Mouse (Mus musculus) c-Kit-positive CD71-negative TER-119-negative erythroid progenitor cells, embryonic 14.5 days (primary cell): ENCODE measurements around the gene Kifc1.
A peak's percentile ranks its signal among the peaks of the same experiment; 100 is the strongest.
"Not testable (repeated sequence)": the region's sequence is repeated elsewhere in the genome, so short reads cannot be mapped to it uniquely, and the experiment has no call there.

ENCODE experiments used
- DNase-seq: peaks from one replicate; pipeline ENCODE4 v3.0.0-alpha.2; 2013; ENCODE audit warnings: low read depth

The Kifc1 gene

DNA sequence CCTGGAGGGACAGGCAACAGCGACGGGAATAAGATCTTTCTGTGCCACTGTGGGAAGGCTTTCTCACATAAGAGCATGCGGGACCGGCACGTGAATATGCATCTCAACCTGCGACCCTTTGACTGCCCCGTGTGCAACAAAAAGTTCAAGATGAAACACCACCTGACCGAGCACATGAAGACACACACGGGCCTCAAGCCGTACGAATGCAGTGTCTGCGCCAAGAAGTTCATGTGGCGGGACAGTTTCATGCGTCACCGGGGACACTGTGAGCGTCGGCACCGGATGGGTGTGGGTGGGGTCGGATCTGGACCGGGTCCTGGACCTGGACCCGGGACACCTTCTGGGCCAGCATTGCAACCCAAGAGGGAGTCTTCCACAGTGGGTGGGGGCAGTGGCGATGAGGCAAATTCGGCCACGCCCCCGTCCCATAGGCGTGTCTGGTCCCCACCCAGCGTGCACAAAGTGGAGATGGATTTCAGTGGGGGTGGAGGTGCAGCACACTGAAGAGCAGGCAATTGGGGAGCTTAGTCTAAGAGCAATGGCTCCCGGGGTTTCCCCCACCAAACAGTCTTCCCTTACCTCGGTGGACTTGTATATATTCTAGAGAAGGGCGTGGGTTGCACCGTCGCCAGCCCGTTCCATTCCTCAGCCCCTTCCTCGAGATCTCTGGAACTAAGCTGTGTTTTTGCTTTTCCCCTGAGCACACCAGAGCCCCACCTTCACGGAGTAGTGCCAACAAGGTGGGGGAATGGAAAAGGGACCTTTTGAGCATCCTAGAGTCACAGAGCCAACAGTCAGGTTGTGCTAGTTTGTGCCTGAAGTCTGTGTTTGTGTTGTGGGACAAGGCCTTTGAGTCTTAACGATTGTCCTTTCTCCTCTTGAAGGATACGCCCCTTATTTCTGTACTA lies 28.1 kb upstream of the Kifc1 start:
- no peak for DNase-seq

DNA sequence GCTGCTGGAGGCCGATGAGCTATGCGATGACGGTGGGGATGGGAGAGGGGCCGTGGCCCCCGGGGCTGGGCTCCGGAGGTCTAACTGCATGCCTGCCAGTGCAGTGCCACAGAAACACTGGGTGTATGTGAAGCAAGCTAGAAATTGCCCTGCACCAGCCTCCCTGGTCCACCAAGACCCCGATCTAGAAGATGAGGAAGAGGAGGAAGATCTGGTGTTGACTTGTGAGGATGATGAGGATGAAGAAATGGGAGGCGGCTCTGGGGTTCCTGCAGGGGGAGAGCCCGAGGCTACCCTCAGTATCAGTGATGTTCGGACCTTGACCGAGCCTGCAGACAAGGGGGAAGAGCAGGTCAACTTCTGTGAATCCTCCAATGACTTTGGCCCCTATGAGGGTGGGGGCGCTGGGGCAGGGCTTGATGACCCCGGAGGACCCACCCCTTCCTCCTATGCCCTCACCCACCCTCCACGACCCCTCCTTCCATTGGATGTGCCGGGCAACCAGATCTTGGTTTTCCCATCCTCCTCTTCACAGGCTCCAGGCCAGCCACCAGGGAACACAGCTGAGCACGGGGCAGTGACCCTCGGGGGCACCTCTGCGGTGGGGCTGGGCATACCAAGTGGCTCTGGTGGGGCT lies 27.3 kb upstream of the Kifc1 start:
- DNase-seq: no peak

DNA sequence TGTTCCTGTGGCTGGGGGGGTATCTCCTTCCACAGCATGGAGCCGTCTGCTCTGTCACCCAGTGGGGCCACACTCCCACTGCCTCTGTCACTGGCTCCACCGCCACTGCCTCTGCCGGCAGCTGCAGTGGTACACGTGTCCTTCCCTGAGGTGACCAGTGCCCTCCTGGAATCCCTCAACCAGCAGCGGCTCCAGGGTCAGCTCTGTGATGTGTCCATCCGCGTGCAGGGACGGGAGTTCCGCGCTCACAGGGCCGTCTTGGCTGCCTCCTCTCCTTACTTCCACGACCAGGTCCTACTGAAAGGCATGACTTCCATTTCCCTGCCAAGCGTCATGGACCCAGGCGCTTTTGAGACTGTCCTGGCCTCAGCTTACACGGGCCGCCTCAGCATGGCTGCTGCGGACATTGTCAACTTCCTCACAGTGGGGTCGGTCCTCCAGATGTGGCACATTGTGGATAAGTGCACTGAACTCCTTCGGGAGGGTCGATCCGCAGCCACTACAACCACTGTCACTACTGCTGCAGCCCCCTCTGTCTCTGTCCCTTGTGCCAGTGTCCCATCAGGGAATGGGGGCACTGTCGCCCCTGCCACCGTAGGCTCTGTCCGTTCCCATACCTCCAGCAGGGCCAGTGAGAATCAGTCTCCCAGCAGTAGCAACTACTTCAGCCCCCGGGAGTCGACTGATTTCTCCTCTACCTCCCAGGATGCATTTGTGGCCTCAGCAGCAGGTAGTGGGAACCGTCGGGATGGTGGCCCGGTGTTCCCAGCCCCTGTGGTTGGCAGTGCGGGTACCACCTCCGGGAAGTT lies 26.6 kb upstream of the Kifc1 start:
- DNase-seq: no peak

DNA sequence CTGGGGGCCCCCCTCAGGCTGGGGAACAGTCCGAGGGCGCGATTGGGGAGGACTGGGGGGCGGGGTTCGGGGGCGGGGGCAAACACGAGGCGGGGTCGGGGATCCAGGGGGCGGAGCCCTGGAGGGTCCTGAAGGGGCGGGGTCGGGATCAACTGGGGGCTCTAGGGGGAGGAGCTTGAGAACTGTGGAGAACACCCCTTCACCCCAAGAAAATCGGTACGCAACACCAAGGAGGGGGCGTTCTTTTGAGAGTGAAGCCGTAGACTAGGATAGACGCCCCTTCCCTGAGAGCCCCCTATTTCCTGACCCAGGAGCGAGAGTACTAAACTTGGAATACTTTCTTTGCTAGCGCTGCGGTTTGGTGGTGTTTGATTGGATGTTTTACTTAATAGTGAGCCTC lies 25.8 kb upstream of the Kifc1 start:
- no peak for DNase-seq

DNA sequence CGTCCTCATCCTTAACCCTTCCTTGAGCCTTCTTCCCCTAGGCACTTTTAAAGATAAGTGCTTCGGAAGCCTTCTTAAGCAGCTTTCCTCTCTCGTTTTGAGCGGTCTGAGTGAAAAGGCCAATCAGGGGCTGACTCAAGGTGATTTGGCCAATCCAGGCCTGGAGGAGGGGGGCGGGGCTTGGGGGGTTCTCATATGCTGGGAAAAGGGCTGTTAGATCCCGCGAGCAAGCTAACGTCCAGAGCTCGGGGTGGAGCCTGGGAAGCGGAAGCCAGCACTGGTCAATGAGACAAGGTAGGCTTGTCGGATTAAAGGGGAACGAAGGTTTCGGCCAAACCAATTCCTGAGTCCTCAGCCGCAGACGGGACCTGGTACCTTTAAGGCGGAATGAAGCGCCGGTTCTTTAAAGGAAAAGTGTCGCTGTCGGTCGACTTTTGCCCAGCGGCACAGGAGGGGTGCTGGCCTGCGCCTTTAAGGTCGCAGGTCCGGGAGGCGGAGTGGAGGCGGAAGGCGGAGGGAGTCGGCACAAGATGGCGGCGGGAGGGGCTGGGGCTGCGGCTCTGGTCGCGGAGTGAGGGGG lies 25.3 kb upstream of the Kifc1 start, which contains the start of the genes Tapbp and Zbtb22:
Gene Tapbp (plus strand): TSS at position 229 of the 580 bp plus-strand sequence.
Gene Zbtb22 (plus strand): TSS at position 234 of the 580 bp plus-strand sequence.
- DNase-seq: peak; percentile 98

DNA sequence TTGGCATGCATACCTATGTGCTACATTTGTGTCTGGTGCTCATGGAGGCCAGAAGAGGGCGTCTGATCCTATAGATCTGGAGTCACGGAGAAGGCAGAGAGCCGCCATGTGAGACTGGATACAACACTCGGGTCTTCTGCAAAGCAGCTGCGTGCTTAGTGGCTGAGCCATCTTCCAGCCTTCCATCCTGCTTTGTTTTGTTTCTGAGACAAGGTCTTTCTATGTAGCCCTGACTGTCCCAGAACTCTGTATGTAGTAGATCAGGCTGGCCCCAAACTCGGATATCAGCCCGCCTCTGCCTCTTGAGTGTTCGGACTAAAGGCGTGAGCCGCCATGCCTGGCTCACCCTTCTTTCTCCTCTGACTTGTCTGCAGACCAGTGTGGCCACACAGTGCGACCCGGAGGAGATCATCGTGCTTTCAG lies 24.5 kb upstream of the Kifc1 start:
- no peak for DNase-seq

DNA sequence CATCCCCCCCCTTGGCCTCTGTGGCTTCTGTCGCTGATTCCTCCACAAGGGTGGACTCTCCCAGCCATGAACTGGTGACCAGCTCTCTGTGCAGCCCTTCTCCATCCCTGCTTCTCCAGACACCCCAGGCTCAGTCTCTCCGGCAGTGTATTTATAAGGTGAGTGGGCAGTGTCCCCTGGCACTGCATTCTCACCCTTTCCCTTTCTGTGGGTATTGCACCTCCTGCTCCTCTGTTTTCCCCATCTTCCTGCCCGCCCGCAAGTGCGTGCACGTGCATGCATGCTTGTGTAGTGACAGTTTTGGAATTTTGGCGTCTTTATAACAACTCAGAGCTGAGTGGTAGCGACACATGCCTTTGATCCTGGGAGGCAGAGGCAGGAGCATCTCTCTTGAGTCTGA lies 23.4 kb upstream of the Kifc1 start:
- DNase-seq: no peak

DNA sequence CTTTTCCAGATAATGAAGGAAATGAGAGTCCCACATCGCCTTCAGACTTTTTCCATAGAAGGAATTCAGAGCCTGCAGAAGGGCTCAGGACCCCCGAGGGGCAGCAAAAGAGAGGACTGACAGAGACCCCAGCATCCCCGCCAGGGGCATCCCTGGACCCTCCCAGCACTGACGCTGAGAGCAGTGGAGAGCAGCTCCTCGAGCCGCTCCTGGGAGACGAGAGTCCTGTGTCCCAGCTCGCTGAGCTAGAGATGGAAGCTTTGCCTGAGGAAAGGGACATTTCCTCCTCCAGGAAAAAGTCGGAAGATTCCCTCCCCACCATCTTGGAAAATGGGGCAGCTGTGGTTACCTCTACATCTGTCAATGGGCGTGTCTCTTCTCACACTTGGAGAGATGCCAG lies 22.8 kb upstream of the Kifc1 start:
- no peak for DNase-seq

DNA sequence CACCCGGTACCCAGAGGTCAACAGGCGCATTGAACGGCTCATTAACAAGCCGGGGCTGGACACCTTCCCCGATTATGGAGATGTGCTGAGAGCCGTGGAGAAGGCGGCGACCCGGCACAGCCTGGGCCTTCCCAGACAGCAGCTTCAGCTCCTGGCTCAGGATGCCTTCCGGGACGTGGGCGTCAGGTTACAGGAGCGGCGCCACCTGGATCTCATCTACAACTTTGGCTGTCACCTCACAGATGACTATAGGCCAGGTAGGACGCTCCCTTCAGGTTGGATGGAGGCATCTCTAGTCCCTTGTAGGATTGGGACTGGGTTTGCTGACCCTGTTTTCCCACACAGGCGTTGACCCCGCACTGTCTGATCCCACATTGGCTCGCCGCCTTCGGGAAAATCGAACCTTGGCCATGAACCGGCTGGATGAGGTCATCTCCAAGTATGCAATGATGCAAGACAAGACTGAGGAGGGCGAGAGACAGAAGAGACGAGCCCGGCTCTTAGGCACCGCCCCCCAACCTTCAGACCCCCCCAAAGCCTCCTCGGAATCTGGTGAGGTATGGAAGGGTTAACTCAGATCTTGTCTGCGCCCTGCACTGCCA lies 21.5 kb upstream of the Kifc1 start:
- DNase-seq: no peak

DNA sequence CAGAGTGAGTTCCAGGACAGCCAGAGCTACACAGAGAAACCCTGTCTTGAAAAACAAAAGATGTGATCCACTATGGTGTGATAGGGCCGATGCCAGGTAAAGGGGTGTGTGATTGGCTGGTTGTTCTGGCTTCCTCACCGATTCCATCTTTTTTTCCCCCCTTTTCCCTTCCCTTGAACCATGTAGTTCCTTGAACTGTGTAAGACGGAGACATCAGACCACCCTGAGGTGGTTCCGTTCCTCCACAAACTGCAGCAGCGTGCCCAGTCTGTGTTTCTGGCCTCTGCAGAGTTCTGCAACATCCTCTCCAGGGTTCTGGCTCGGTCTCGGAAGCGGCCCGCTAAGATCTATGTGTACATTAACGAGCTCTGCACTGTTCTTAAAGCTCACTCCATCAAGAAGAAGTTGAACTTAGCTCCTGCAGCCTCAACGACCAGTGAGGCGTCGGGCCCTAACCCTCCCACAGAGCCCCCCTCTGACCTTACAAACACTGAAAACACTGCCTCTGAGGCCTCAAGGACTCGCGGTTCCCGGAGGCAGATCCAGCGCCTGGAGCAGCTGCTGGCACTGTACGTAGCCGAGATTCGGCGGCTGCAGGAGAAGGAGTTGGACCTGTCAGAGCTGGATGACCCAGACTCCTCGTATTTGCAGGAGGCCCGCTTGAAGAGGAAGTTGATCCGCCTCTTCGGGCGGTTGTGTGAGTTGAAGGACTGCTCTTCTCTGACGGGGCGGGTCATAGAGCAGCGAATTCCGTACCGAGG lies 20.8 kb upstream of the Kifc1 start:
- DNase-seq: no peak

DNA sequence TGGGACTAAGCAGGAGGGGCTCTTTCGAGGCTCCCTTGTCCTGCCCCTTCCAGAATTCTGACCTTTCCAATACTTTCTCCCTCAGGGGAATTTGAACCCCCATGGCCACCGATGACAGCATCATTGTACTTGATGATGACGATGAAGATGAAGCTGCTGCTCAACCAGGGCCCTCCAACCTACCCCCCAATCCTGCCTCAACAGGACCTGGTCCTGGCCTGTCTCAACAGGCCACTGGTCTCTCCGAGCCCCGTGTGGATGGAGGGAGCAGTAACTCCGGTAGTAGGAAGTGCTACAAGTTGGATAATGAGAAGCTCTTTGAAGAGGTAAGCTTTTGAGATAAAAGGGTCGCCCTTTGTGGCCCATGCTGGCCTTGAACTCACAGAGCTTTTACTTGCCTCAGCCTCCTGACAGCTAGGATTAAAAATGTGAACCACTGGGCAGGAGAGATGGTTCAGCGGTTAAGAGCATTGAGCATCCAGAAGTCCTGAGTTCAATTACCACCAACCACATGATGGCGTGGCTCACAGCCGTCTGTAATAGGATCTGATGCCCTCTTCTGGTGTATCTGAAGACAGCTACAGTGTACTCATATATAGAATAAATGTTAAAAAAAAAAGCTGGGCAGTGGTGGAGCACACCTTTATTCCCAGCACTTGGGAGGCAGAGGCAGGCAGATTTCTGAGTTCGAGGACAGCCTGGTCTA lies 20.0 kb upstream of the Kifc1 start:
- DNase-seq: no peak

DNA sequence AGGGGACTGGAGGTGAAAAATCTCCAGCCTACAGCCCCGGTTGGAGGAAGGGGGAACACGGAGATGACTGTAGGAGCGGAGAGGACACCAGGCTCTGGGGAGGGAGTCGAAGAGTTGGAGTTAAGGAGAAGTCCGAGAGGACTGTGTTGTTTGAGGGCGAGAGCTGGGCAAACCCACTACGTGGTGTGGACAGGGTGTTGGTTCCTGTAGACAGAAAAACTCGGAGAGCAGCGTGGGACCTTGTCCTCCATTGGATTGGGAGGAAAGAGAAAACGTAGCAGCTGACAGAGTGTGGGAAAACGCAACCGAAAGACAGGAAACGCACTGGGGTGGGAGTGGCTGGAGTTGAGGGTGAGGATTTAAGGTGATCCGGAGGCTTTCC lies 19.4 kb upstream of the Kifc1 start:
- no peak for DNase-seq

DNA sequence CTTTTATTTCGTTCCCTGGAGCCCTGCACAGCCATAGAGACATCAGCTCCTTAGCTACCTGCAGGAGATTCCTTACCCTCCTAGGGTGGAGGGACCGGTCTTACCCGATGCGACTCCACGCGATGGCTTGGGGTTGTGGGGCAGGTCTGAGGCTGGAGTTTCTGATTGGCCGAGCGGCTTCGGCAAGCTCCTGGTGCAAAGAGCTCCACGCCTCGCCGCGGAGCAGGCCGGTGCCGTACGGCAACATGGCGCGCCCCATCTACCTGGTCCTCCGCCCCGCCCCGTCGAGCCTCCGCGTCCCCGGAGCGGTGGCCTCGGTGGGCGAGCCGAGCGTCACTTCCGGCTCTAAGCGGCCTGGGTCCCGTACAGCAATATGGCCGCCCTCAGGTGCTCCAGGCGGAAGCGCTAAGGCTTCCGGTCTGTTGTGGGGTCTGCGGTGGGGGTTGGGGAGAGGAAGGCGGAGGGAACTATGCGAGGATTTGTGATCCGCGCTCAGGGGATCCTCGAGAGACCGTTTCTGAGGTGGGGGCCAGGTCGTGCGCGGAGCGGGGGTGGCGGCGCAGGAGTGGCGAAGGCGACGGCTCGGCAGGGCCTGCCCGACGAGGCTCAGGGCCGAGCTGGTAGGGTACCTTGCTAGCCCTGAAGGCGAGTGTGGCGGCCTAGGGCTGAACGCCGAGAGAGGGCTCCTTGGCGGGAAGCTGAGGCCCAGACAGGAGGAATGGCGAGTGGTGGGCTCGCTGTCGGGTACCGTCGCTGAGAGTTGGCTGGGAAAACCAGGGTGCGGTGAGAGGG lies 18.8 kb upstream of the Kifc1 start, which contains the start of gene Daxx:
Gene Daxx (plus strand): TSS at position 338 of the 792 bp plus-strand sequence.
- DNase-seq: peak; percentile 95

DNA sequence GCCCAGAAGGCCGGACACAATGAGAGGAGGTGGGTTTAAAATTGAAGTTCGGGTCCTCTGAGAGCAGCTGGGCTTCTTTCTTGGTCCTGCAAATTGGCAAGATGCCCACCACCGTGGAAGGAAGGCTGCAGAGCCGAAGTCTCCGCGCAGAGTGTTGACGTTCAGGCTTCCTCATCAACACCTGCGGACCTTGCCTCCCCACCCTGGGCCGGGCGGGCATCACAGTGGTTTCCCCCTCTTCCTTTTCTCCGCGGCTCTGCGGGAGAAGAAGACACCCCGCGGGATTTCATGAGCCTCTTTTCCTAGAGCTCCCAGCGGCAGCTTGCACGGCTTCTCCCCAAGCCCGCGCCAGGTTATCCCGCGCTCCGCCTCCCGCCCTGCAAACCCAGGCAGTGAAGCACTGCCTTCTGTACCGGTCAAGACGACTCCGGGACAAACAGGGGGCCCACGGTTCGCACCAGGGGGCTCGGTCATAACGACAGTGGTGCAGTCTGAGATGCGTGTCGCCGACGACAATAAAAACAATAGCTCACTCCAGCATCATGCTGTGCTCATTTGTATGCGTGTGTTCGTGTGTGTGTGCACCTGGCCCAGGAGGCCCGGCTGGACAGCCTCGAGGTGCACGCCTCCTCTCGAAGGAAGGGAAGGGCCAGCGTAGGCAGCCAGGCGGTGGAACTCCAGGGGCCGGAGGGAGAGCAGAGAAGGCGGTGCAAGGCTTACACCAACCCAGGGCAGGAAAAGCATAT lies 18.0 kb upstream of the Kifc1 start:
- no peak for DNase-seq

DNA sequence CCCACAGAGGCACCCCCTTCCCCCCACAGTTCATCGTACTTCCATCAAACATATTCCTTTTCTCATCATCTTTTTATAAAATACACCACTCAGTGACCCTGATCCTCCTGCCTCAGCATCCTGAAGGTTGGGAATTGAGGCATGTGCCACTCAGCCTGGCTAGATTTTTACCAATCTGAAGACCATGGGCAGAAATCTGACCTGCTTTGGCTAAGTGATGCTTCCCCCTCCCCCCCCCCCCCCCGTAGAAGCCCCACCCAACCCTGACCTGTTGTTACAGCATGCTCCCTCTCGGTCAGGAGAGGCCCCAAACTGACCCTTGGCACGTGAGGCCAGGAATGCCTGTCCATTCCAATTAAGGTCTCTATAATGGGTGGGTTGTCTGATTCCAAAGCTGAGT lies 14.4 kb upstream of the Kifc1 start, which contains the start of gene Platr17:
Gene Platr17 (plus strand): TSS at position 301 of the 400 bp plus-strand sequence.
- not testable (repeated sequence) for DNase-seq

DNA sequence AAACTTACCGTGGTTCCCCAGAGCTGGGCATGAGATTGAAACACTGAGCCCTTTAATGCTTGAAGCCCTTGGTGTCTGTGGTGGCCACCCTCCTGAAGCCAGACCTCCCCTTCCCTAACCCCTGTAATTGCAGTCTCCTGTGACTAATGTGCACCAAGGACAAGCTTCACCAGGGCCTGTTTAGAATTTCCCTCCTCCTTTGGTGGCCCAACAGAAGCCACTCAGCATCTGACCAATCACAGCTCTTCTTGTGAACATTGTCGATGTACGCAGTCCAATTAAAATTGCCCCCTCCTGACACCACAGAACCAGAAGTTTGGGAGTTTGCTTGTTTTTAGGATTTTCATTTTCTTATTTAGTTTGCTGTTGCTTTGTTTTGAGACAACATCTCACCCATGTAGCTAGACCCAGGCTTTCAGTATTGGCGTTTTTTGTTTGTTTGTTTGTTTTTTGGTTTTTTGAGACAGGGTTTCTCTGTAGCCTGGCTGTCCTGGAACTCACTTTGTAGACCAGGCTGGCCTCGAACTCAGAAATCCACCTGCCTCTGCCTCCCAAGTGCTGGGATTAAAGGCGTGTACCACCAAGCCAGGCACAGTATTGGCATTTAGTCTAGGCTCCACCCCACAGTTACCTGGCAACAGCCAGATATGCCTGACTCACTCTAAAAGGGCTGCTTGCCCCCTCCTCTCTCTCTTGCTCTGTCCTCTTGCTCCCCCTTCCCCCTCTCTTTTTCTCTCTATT lies 13.6 kb upstream of the Kifc1 start:
- not testable (repeated sequence) for DNase-seq

DNA sequence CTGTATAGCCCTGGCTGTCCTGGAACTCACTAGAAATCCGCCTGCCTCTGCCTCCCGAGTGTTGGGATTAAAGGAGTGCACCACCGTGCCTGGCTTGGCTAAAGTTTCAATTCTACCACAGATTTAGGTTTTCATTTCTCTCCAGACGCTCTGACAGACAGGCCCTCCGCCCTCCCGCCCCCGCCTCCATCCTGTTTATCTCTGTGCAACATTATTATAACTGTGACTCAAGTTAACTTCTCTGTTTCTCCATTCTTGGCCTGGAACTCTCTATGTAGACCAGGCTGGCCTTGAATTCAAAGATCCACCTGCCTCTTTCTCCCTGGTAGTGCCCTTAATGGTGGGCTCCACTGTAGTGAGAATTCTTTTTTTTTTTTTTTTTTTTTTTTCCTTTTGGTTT lies 12.0 kb upstream of the Kifc1 start:
- DNase-seq: no peak

DNA sequence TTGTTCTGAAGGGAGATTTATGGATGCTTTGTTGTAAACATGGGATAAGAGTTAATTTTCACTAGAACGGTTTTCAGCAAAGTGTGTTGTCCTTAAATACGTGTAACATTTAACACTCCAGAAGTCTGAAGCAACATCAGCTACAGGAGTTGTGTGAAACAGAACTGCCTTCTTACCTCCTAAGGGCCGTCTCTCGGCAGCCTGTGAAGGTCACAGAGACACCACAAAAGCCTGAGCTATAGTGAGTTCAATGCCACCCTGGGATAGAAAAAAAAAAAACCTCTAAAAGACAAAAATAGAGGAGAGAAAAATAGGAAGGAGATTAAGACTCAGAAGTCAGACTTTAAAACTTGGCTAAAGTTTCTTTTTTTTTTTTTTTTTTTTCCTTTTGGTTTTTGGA lies 11.6 kb upstream of the Kifc1 start:
- DNase-seq: no peak
